Mouse (Mus musculus) C2C12 (cell line): Measurements from ENCODE around the gene Il6ra. TPM values are rescaled to one million over a fixed set of nuclear protein-coding genes. Genes with fewer than 3 reads are reported as not detected.

Experiments used
- H3K27me3 ChIP-seq: one replicate; pipeline ENCODE4 v1.6.1; 2011; ENCODE audit not compliant: control insufficient read depth, insufficient read depth, insufficient read length
- H3K36me3 ChIP-seq: one replicate; pipeline ENCODE4 v1.6.1; 2011; ENCODE audit not compliant: control insufficient read depth, insufficient read depth
- H3K4me3 ChIP-seq: one replicate; pipeline ENCODE4 v1.5.1; 2011; ENCODE audit warnings: mild to moderate bottlenecking, control low read depth; ENCODE audit not compliant: poor library complexity, insufficient read depth, severe bottlenecking
- H3K79me2 ChIP-seq: one replicate; pipeline ENCODE4 v1.6.1; 2011; ENCODE audit not compliant: control insufficient read depth, insufficient read depth
- H3K79me3 ChIP-seq: one replicate; pipeline ENCODE4 v1.6.1; 2011; ENCODE audit warnings: low read depth, control low read depth
- H3ac ChIP-seq: one replicate; pipeline ENCODE3; 2011; ENCODE audit warnings: low read depth; ENCODE audit not compliant: control insufficient read depth, insufficient read length
- CEBPB ChIP-seq: IDR thresholded peaks from one replicate; pipeline ENCODE4 v1.6.1; 2011; ENCODE audit warnings: low read depth, mild to moderate bottlenecking, control low read depth, moderate library complexity
- CTCF ChIP-seq: IDR thresholded peaks from one replicate; pipeline ENCODE4 v1.5.1; 2011; ENCODE audit not compliant: control insufficient read depth, insufficient read depth, insufficient read length
- FOSL1 ChIP-seq: IDR thresholded peaks from one replicate; pipeline ENCODE4 v1.8.0; 2011; ENCODE audit warnings: mild to moderate bottlenecking, low read length; ENCODE audit not compliant: poor library complexity, insufficient read depth, severe bottlenecking
- MAX ChIP-seq: IDR thresholded peaks from one replicate; pipeline ENCODE4 v1.6.1; 2011; ENCODE audit warnings: mild to moderate bottlenecking, control low read depth
- MYOD1 ChIP-seq: IDR thresholded peaks from one replicate; pipeline ENCODE4 v1.6.1; 2011; ENCODE audit warnings: low read depth; ENCODE audit not compliant: control insufficient read depth, insufficient read length
- MYOG ChIP-seq: IDR thresholded peaks from one replicate; pipeline ENCODE4 v1.6.1; 2011; ENCODE audit not compliant: control insufficient read depth, insufficient read length; ENCODE audit errors: extremely low read depth
- USF1 ChIP-seq: IDR thresholded peaks from one replicate; pipeline ENCODE4 v1.6.1; 2011; ENCODE audit warnings: low read depth, mild to moderate bottlenecking, control low read depth, moderate library complexity
- polyA plus RNA-seq: library from polyadenylated mRNA; unstranded; fragments of >200 nt; fragmentation: generic; extraction: Trizol; gene quantifications from one replicate; pipeline ENCODE4 v1.2.1, GENCODE M21; 2012; ENCODE audit warnings: missing spikeins

Gene Il6ra
- polyA plus RNA-seq, 1 experiment, result 1.2 TPM

- H3K79me3 ChIP-seq, result no peaks in the 10 kb centered on the region
- no peaks in the 10 kb centered on the region for H3K27me3 ChIP-seq
- TF ChIP-seq MYOG (no peak), MAX (no peak), FOSL1 (no peak), MYOD1 (no peak), USF1 (no peak), CEBPB (no peak), CTCF (no peak)
- H3ac ChIP-seq, result no peak overlapping the region
- no peak overlapping the region for H3K4me3 ChIP-seq
- H3K36me3 ChIP-seq, result peaks cover 89% of the 10 kb centered on the region
- no peaks in the 10 kb centered on the region for H3K79me2 ChIP-seq
Measured at GRCm38 (mm10) chr3:89942894-89943293, 29.9 kb upstream of the Il6ra start.

- H3ac ChIP-seq, result no peak overlapping the region
- no peak overlapping the region for H3K4me3 ChIP-seq
- H3K79me2 ChIP-seq, result no peaks in the 10 kb centered on the region
- H3K79me3 ChIP-seq, result no peaks in the 10 kb centered on the region
- H3K27me3 ChIP-seq, result no peaks in the 10 kb centered on the region
- peaks cover 32% of the 10 kb centered on the region for H3K36me3 ChIP-seq
- TF ChIP-seq CEBPB, result no peak
- no peak for TF ChIP-seq USF1
- TF ChIP-seq MYOD1, result no peak
- no peak for TF ChIP-seq FOSL1
- no peak for TF ChIP-seq CTCF
- TF ChIP-seq MAX, result no peak
- TF ChIP-seq MYOG, result no peak
Measured at GRCm38 (mm10) chr3:89936495-89936894, 23.5 kb upstream of the Il6ra start.

GRCm38 (mm10) chr3:89932925-89933324 is 19.9 kb upstream of the Il6ra start:
- TF ChIP-seq MAX, result no peak
- no peak for TF ChIP-seq FOSL1
- no peak for TF ChIP-seq USF1
- no peak for TF ChIP-seq CEBPB
- no peak for TF ChIP-seq MYOG
- TF ChIP-seq MYOD1, result no peak
- no peak for TF ChIP-seq CTCF

GRCm38 (mm10) chr3:89928956-89929355 is 16.0 kb upstream of the Il6ra start:
- H3K27me3 ChIP-seq, result no peaks in the 10 kb centered on the region
- TF ChIP-seq MYOD1 (no peak), CEBPB (no peak), FOSL1 (no peak), USF1 (no peak)
- H3ac ChIP-seq, result no peak overlapping the region
- H3K79me3 ChIP-seq, result no peaks in the 10 kb centered on the region
- no peaks in the 10 kb centered on the region for H3K36me3 ChIP-seq
- H3K79me2 ChIP-seq, result no peaks in the 10 kb centered on the region
- H3K4me3 ChIP-seq, result no peak overlapping the region

More at GRCm38 (mm10) chr3:89932925-89933324, 19.9 kb upstream of the Il6ra start:
- Histone ChIP-seq H3K36me3 (peaks cover 4% of the 10 kb centered on the region), H3K79me3 (no peaks in the 10 kb centered on the region), H3ac (no peak overlapping the region), H3K4me3 (no peak overlapping the region), H3K27me3 (no peaks in the 10 kb centered on the region), H3K79me2 (no peaks in the 10 kb centered on the region)

- Histone ChIP-seq H3ac (no peak overlapping the region), H3K4me3 (no peak overlapping the region), H3K79me3 (no peaks in the 10 kb centered on the region), H3K79me2 (no peaks in the 10 kb centered on the region), H3K27me3 (no peaks in the 10 kb centered on the region), H3K36me3 (no peaks in the 10 kb centered on the region)
- TF ChIP-seq CTCF (no peak), MYOG (no peak), MAX (no peak), CEBPB (no peak), USF1 (no peak), MYOD1 (no peak), FOSL1 (no peak)
Measured at GRCm38 (mm10) chr3:89926440-89926839, 13.4 kb upstream of the Il6ra start.

GRCm38 (mm10) chr3:89920711-89921110 is 7.7 kb upstream of the Il6ra start:
- TF ChIP-seq MYOG (no peak), MYOD1 (no peak), USF1 (no peak), CEBPB (no peak), FOSL1 (no peak), MAX (no peak), CTCF (no peak)
- Histone ChIP-seq H3K36me3 (no peaks in the 10 kb centered on the region), H3ac (no peak overlapping the region), H3K4me3 (no peak overlapping the region), H3K79me3 (no peaks in the 10 kb centered on the region), H3K79me2 (no peaks in the 10 kb centered on the region), H3K27me3 (no peaks in the 10 kb centered on the region)
